Mouse (Mus musculus): Measurements from ENCODE around the gene Ddias. TPM values are rescaled to one million over a fixed set of nuclear protein-coding genes. Genes with fewer than 3 reads are reported as not detected.
"Not testable (repeated sequence)": the region's sequence is repeated elsewhere in the genome, so short reads cannot be mapped to it uniquely, and the experiment has no call there.

Gene Ddias
- 11.0 and 12.0 TPM in 2 replicates for polyA plus RNA-seq (2015; fragmentation: Nextera tagmentation; extraction: Ambion mirVana)

GRCm38 (mm10) chr7:92874116-92874675, at the start of gene Ddias, which contains the start of gene Prcp:
Ddias (minus strand) TSS chr7:92874247.
Prcp (plus strand) TSS chr7:92874470.
- DNase-seq (ENCODE audit: low spot score): peak; percentile 93

- DNase-seq (ENCODE audit: low spot score): no peak
Measured at GRCm38 (mm10) chr7:92920857-92921172, 46.8 kb upstream of the Ddias start.

GRCm38 (mm10) chr7:92920172-92920856, 46.3 kb upstream of the Ddias start:
- no peak for DNase-seq (ENCODE audit: low spot score)

- not testable (repeated sequence) for DNase-seq (ENCODE audit: low spot score)
Measured at GRCm38 (mm10) chr7:92904285-92904684, 30.2 kb upstream of the Ddias start.

GRCm38 (mm10) chr7:92903360-92904038, 29.5 kb upstream of the Ddias start:
- DNase-seq (ENCODE audit: low spot score): peak; percentile 76

GRCm38 (mm10) chr7:92897021-92897420, 23.0 kb upstream of the Ddias start:
- no peak for DNase-seq (ENCODE audit: low spot score)

GRCm38 (mm10) chr7:92896036-92896435, 22.0 kb upstream of the Ddias start:
- DNase-seq (ENCODE audit: low spot score): no peak

- no peak for DNase-seq (ENCODE audit: low spot score)
Measured at GRCm38 (mm10) chr7:92893478-92893877, 19.4 kb upstream of the Ddias start.

- DNase-seq (ENCODE audit: low spot score): no peak
Measured at GRCm38 (mm10) chr7:92890618-92891230, 16.7 kb upstream of the Ddias start.

GRCm38 (mm10) chr7:92890211-92890610, 16.2 kb upstream of the Ddias start:
- no peak for DNase-seq (ENCODE audit: low spot score)

GRCm38 (mm10) chr7:92887230-92887629, 13.2 kb upstream of the Ddias start:
- no peak for DNase-seq (ENCODE audit: low spot score)

GRCm38 (mm10) chr7:92886801-92887200, 12.8 kb upstream of the Ddias start:
- DNase-seq (ENCODE audit: low spot score): no peak

- DNase-seq (ENCODE audit: low spot score): no peak
Measured at GRCm38 (mm10) chr7:92884998-92885660, 11.1 kb upstream of the Ddias start.

GRCm38 (mm10) chr7:92883850-92884716, 10.0 kb upstream of the Ddias start:
- no peak for DNase-seq (ENCODE audit: low spot score)

- no peak for DNase-seq (ENCODE audit: low spot score)
Measured at GRCm38 (mm10) chr7:92878575-92879285, 4.7 kb upstream of the Ddias start.

- DNase-seq (ENCODE audit: low spot score): no peak
Measured at GRCm38 (mm10) chr7:92876538-92876937, 2.5 kb upstream of the Ddias start.

- DNase-seq (ENCODE audit: low spot score): no peak
Measured at GRCm38 (mm10) chr7:92876066-92876465, 2.0 kb upstream of the Ddias start.

GRCm38 (mm10) chr7:92874761-92875408, 838 bp upstream of the Ddias start:
- DNase-seq (ENCODE audit: low spot score): peak; percentile 88

- no peak for DNase-seq (ENCODE audit: low spot score)
Measured at GRCm38 (mm10) chr7:92871596-92871995, 2.5 kb downstream of the Ddias start.

Measured in thymus, postnatal 0 days (tissue).